Mouse (Mus musculus): Measurements from ENCODE around the gene Pkp1.

GRCm38 (mm10) chr1:135856070-135856469, 62.9 kb downstream of the Pkp1 start:
- no peak for TF ChIP-seq GABPA (IDR thresholded peaks at IDR 0.05; ENCODE audit: low read depth, low read length)
- TF ChIP-seq POLR2A (IDR thresholded peaks at IDR 0.05; ENCODE audit: control insufficient read depth in 1 of 2, insufficient read depth in 1 of 2, low read depth in 1 of 2, low read length in 2 of 2, poor library complexity in 1 of 2) = no peak
- TF ChIP-seq NELFE (IDR thresholded peaks at IDR 0.05; ENCODE audit: low read depth, low read length) = no peak
- TF ChIP-seq MAFK (IDR thresholded peaks at IDR 0.05; ENCODE audit: borderline replicate concordance, low read depth, low read length) = no peak
- TF ChIP-seq MAX (IDR thresholded peaks at IDR 0.05; ENCODE audit: low read length) = no peak
- no peak for TF ChIP-seq BHLHE40 (IDR thresholded peaks at IDR 0.05; ENCODE audit: borderline replicate concordance, low read depth, low read length)
- no peak for TF ChIP-seq CTCF (IDR thresholded peaks at IDR 0.05 in 2 of 3, conservative IDR thresholded peaks at IDR 0.05 in 1 of 3; ENCODE audit: control insufficient read depth in 1 of 3, insufficient read depth in 1 of 3, low read depth in 2 of 3, low read length in 3 of 3, poor library complexity in 1 of 3, severe bottlenecking in 1 of 3)
- no peak for TF ChIP-seq ZMIZ1 (IDR thresholded peaks at IDR 0.05; ENCODE audit: low read depth, low read length)
- no peak for TF ChIP-seq RCOR1 (IDR thresholded peaks at IDR 0.05; ENCODE audit: low read depth, low read length)
